Mouse (Mus musculus) Muller cell, postnatal 12 days (primary cell): ENCODE measurements around the gene Adam12.

Experiments used
- DNase-seq: peaks from one replicate; pipeline ENCODE4 v3.0.0-alpha.2; 2015; ENCODE audit errors: inconsistent ontology term

Gene Adam12

GRCm38 (mm10) chr7:134081307-134082072, 150.5 kb downstream of the Adam12 start:
- no peak for DNase-seq

GRCm38 (mm10) chr7:134079980-134080725, 151.8 kb downstream of the Adam12 start:
- no peak for DNase-seq

- no peak for DNase-seq
Measured at GRCm38 (mm10) chr7:134077684-134078083, 154.3 kb downstream of the Adam12 start.

- DNase-seq, result no peak
Measured at GRCm38 (mm10) chr7:134073011-134073410, 158.9 kb downstream of the Adam12 start.

GRCm38 (mm10) chr7:134071153-134071885, 160.6 kb downstream of the Adam12 start:
- no peak for DNase-seq

GRCm38 (mm10) chr7:134062629-134063028, 169.3 kb downstream of the Adam12 start:
- DNase-seq, result no peak

GRCm38 (mm10) chr7:134052486-134052885, 179.5 kb downstream of the Adam12 start:
- DNase-seq, result no peak

- DNase-seq, result no peak
Measured at GRCm38 (mm10) chr7:134050371-134050770, 181.6 kb downstream of the Adam12 start.

- no peak for DNase-seq
Measured at GRCm38 (mm10) chr7:134046376-134046775, 185.6 kb downstream of the Adam12 start.

- DNase-seq, result no peak
Measured at GRCm38 (mm10) chr7:134043576-134043975, 188.4 kb downstream of the Adam12 start.

- DNase-seq, result no peak
Measured at GRCm38 (mm10) chr7:134042614-134043013, 189.3 kb downstream of the Adam12 start.

- no peak for DNase-seq
Measured at GRCm38 (mm10) chr7:134033939-134034338, 198.0 kb downstream of the Adam12 start.

GRCm38 (mm10) chr7:134032959-134033366, 199.0 kb downstream of the Adam12 start:
- DNase-seq, result peak; percentile 83

- no peak for DNase-seq
Measured at GRCm38 (mm10) chr7:134031787-134032186, 200.2 kb downstream of the Adam12 start.

- no peak for DNase-seq
Measured at GRCm38 (mm10) chr7:134031256-134031655, 200.7 kb downstream of the Adam12 start.

GRCm38 (mm10) chr7:134028281-134028830, 203.6 kb downstream of the Adam12 start:
- DNase-seq, result peak; percentile 71

GRCm38 (mm10) chr7:134027020-134027415, 204.9 kb downstream of the Adam12 start:
- DNase-seq, result peak; percentile 43

- peak; percentile 90 for DNase-seq
Measured at GRCm38 (mm10) chr7:134026200-134027019, 205.5 kb downstream of the Adam12 start.

- DNase-seq, result no peak
Measured at GRCm38 (mm10) chr7:134022157-134022885, 209.6 kb downstream of the Adam12 start.

GRCm38 (mm10) chr7:134015226-134015625, 216.7 kb downstream of the Adam12 start:
- DNase-seq, result no peak
